Mouse (Mus musculus): ENCODE measurements around the gene Dmrtb1. TPM values are rescaled to one million over a fixed set of nuclear protein-coding genes. Genes with fewer than 3 reads are reported as not detected.

Gene Dmrtb1
- polyA plus RNA-seq, 1 experiment = 3.9 TPM

Other genes with a start within 250 kb of the Dmrtb1 start
- 2.4 and 2.8 TPM in 2 replicates for gene Glis1, start 249.6 kb downstream of the Dmrtb1 start, polyA plus RNA-seq (2012; rRNA removed)
- 7.6 and 9.3 TPM in 2 replicates for gene Lrp8, start 118.0 kb upstream of the Dmrtb1 start, polyA plus RNA-seq (2012; rRNA removed)
- gene Magoh, start 195.5 kb upstream of the Dmrtb1 start, polyA plus RNA-seq (2012; rRNA removed) = 29.9 and 38.0 TPM in 2 replicates
- 41.0 and 46.9 TPM in 2 replicates for gene 0610037L13Rik, start 205.6 kb upstream of the Dmrtb1 start, polyA plus RNA-seq (2012; rRNA removed)
- 83.1 and 87.7 TPM in 2 replicates for gene Cpt2, start 239.4 kb upstream of the Dmrtb1 start, polyA plus RNA-seq (2012; rRNA removed)